Mouse (Mus musculus): ENCODE measurements around the gene Csnk1g2. TPM values are rescaled to one million over a fixed set of nuclear protein-coding genes. Genes with fewer than 3 reads are reported as not detected.
A peak's percentile ranks its signal among the peaks of the same experiment; 100 is the strongest.
"Not testable (repeated sequence)": the region's sequence is repeated elsewhere in the genome, so short reads cannot be mapped to it uniquely, and the experiment has no call there.

Csnk1g2 gene
- total RNA-seq, 2 experiments from 2014 or later, result 137 to 141 TPM

DNA sequence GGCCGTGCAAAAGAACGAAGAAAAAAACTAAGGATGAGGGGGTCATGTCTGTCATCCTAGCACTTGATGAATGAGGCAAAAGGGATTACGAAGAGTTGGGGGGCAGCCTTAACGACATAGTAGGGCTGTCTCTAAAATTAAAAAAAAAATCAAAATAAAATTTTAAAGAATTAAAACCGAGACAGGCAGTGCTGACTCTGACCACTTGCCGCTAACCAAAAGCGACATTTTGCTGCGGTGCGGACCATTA lies 1.0 kb upstream of the Csnk1g2 start:
- intact Hi-C loops (cut with DNase I), result no loop called here
- no peak for DNase-seq

- intact Hi-C loops (cut with DNase I), result loop anchor here (2.0 kb wide), 1 partner anchor 43 kb away; no protein-coding TSS in a partner anchor
- DNase-seq, result peak; percentile 99
Observed at GRCm38 (mm10) chr10:80621940-80622660, 538 bp upstream of the Csnk1g2 start.

GRCm38 (mm10) chr10:80623457-80624191 lies 986 bp downstream of the Csnk1g2 start:
- intact Hi-C loops (cut with DNase I), result loop anchor here (2.0 kb wide), 2 partner anchors 31 to 45 kb away; no protein-coding TSS in a partner anchor
- DNase-seq, result peak; percentile 72 to 79

DNA sequence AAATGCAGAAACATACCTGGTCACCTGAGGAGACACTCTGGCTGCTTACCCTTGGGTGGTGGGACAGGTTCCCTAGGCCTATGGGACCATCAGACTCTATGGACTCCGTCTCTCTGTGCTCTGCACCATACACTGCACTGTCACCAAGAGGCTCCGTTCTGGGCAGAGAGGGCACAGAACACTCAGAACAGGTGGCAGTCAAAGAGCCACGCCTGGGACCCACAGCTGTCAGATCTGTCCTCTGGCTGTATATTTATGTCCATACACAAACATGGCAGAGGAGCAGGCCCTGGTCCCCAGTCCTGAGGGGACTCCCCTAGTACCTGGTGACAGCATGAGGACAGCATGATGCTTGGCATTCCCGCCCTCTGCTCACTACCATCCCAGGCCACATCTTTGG lies 3.1 kb downstream of the Csnk1g2 start:
- DNase-seq, result no peak
- intact Hi-C loops (cut with DNase I), result loop anchor here (2.0 kb wide), 1 partner anchor 29 kb away; no protein-coding TSS in a partner anchor

GRCm38 (mm10) chr10:80627685-80628084 lies 5.0 kb downstream of the Csnk1g2 start:
- DNase-seq, result peak; percentile 71 to 77
- intact Hi-C loops (cut with DNase I), result no loop called here

DNA sequence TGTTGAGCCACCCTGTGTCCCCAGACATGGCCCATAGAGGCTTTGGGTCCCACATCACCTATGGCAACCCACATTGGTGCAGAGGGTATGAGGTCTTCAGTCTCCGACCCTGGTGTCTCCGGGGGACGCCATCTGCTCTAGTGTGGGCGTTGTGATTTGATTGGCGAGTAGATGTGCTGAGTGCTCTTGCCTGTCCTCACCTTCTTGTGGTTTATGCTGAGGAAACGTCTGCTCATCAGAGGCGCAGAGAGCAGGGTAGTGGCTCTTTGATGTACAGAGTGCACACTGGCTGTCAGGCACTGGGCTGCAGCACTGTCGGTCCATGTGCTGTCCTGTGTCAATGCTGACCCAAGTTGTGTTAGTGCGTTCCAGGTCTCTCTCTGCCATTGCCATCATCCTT lies 6.3 kb downstream of the Csnk1g2 start:
- intact Hi-C loops (cut with DNase I), result no loop called here
- no peak for DNase-seq

- intact Hi-C loops (cut with DNase I), result no loop called here
- DNase-seq, result no peak
Observed at GRCm38 (mm10) chr10:80635345-80635744, 12.7 kb downstream of the Csnk1g2 start.

- intact Hi-C loops (cut with DNase I), result loop anchor here (2.0 kb wide), 1 partner anchor 16 kb away; no protein-coding TSS in a partner anchor
- DNase-seq, result no peak
Observed at GRCm38 (mm10) chr10:80646936-80647335, 24.3 kb downstream of the Csnk1g2 start.

DNA sequence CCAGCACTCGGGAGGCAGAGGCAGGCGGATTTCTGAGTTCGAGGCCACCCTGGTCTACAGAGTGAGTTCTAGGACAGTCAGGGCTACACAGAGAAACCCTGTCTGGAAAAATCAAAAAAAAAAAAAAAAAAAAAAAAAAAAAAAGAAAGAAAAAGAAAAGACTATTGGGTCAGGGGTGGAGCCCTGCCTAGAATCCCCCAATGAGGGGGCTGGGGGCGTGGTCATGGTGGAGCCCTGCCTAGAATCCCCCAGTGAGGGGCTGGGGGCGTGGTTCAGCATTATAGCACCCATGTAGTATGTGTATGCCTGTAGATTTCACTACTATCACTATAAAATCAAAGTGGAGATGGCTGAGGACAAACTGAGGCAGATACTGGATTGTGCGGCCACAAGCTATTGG lies 27.3 kb downstream of the Csnk1g2 start:
- DNase-seq; intact Hi-C loops (cut with DNase I): not testable (repeated sequence)

DNA sequence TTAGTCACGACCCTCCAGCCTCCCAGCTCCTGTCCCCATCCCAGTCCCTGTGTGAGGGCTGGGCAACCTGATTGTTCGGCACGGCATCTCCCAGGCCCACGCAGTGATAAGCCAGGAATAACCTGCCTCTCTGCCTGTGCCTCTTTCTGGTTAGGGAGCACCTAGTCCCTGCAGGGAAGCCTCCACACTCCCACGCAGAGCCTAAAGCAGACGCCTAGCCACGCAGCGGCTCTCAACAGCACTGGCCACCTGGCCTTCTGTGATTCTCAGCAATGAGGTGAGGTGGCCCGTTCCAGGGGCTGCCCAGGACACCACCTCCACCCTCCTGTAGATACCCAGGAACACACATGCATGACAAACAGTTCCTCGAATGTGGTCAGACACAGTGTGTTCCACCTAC lies 27.8 kb downstream of the Csnk1g2 start:
- DNase-seq, result no peak
- intact Hi-C loops (cut with DNase I), result no loop called here

DNA sequence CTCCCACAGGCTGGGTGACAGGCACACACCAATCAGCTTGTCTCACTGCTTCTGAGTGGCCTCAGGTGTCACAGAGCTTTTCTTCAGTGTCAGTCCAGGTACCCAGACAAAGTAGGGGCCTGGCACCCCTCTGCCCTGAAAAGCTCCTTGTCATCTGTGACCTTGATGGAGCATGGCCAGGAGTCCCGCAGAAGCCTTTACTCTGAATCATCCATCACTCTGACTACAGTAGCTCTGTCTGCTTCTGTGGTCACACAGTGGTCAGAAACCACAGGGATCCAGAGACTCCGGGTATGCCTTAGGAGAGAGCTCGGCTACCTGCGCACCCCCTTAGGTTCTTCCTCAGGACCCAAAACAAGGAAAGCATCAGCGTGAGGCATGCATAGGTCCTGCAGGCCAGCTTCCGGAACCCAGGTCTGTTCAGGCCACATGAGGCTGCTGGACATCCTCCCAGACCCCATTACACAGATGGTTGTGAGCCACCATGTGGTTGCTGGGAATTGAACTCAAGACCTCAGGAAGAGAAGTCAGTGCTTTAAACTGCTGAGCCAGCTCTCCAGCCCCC lies 30.6 kb downstream of the Csnk1g2 start:
- intact Hi-C loops (cut with DNase I), result no loop called here
- no peak for DNase-seq

DNA sequence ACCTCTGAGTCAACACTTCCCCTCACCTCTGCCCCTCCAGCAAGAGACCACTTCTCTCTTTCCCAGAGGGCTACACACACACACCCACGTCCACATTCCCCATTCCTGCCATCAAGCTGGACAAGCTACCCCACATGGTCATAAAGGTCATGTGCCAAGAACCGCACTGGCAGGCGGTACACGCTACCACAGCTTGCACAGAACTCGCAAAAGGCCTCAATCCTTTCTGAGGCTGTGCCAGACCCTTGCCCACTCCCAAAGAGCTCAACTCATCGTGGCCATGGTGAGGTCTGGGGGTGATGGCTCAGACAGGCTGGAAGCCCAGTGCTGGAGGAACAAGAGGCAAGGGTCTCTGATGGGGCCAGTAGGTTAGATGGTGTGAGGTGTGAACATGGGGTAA lies 32.2 kb downstream of the Csnk1g2 start:
- no peak for DNase-seq
- intact Hi-C loops (cut with DNase I), result loop anchor here (2.0 kb wide), 2 partner anchors 30 to 76 kb away; no protein-coding TSS in a partner anchor

DNA sequence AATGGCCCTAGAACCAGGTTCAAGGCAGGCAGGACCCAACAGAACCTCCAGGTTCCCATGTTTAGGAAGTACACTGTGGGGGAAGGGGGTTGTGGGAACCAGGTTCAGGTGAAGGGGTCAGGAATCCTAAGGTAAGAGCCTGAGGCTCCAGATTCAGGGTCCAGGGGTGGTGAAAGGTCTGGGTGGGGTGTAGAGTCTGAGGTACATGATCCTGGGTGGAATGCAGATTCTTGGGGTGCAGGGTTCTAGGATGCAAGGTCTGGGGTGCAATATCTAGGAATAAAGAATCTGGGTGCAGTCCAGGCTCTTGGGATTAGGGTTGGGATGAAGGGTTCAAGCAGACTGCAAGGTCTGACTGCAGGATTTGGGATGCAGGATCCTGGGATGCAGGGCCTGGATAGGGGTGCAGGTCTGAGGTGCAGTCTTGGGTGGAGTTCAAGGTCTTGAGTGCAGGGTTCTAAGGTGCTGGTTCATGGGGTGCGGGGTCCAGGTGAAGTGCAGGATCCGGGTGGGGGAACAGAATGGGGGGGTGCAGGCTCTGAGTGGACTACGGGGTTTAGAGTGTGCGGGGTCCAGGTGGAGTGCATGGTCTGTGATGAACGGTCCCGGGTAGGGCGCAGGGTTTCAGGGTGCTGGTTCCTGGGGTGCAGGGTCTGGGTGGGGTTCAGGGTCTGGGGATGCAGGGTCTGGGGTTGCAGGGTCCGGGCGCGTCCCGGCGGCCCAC lies 32.9 kb downstream of the Csnk1g2 start:
- intact Hi-C loops (cut with DNase I), result loop anchor here (2.0 kb wide), 2 partner anchors 31 to 77 kb away; no protein-coding TSS in a partner anchor
- DNase-seq, result no peak

- intact Hi-C loops (cut with DNase I), result no loop called here
Observed at GRCm38 (mm10) chr10:80656130-80656862, 33.7 kb downstream of the Csnk1g2 start.

GRCm38 (mm10) chr10:80656863-80657623 lies 34.4 kb downstream of the Csnk1g2 start, which contains the start of gene Btbd2:
Gene Btbd2 (minus strand): TSS chr10:80657071.
- intact Hi-C loops (cut with DNase I), result no loop called here
- DNase-seq, result no peak

More at GRCm38 (mm10) chr10:80656130-80656862, 33.7 kb downstream of the Csnk1g2 start:
- DNase-seq, result peak; percentile 96 to 97

GRCm38 (mm10) chr10:80658194-80658840 lies 35.7 kb downstream of the Csnk1g2 start:
- DNase-seq, result no peak
- intact Hi-C loops (cut with DNase I), result loop anchor here (2.0 kb wide), 1 partner anchor 16 kb away; no protein-coding TSS in a partner anchor

DNA sequence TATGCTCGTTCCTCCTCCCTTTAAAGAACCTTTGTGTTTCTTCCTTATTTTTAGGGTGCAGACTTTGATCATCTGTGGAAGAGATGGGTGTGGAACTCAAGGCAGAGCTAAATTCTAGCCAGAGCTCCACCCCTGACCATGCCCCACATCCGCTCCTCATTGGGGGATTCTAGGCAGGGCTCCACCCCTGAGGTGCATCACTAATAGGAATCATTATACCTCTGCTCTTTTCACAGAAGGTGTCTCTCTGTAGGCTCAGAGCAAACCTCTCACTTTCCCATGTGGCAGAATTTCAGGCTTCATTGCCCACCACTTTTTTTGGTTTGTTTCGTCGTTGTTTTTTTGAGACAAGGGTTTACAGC lies 36.2 kb downstream of the Csnk1g2 start:
- intact Hi-C loops (cut with DNase I), result loop anchor here (1.0 to 2.0 kb wide), 2 partner anchors 16 to 25 kb away; no protein-coding TSS in a partner anchor
- DNase-seq, result no peak

DNA sequence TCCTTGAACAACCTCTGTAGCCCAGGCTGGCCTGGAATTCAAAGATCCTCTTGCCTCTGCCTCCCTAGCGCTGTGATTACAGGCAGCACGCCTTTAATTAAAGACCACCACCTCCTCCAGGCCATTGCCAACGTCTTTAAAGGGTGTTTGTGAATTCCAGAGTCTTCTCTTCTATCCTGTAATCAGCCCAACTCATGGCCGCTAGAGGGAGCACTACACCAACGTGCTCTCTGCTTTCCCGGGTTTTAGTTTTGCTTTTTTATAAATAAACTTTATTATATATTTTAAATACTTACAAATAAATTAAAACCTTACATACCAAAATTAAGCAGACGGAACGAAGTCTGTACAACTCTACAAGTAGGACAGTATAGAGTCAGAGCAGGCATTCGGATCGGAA lies 36.6 kb downstream of the Csnk1g2 start:
- intact Hi-C loops (cut with DNase I), result loop anchor here (1.0 to 2.0 kb wide), 2 partner anchors 16 to 25 kb away; no protein-coding TSS in a partner anchor

DNA sequence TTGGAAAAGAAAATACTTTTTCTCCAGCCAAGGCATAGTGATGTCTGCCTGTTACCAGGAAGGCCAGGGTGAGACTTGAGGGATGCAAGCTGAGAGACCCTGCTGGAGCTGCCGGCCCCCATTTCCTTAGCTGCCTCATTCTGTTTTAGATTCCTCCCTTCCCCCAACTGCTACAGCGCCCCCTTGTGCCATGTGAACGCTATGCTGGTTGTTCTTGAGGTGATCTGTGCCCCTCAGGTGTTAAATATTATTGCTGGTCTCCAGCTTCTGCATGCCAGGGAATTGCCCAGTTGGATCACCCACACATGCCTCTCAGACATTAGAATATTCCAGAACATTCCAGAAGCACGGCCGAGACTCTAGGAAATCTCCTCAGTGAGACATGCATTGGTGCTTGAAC lies 38.5 kb downstream of the Csnk1g2 start:
- intact Hi-C loops (cut with DNase I), result no loop called here
- peak in 1 of 2 experiments; percentile 73 for DNase-seq

More for the DNA sequence above, 36.6 kb downstream of the Csnk1g2 start:
- peak; percentile 81 to 88 for DNase-seq
